Mouse (Mus musculus) G1E (cell line): ENCODE results near the gene Cox17.

Source experiments
- CTCF ChIP-seq: IDR thresholded peaks from 2 replicates; pipeline ENCODE4 v1.5.1; 2012; ENCODE audit warnings: low read depth, low read length, inconsistent platforms, mixed read lengths
- GATA1 ChIP-seq: IDR thresholded peaks from 2 replicates; pipeline ENCODE4 v1.6.1; 2012; ENCODE audit warnings: borderline replicate concordance, low read length, inconsistent platforms, mixed read lengths
- POLR2AphosphoS5 ChIP-seq: IDR thresholded peaks from 2 replicates; pipeline ENCODE4 v1.6.1; 2012; ENCODE audit warnings: low read depth, low read length, inconsistent platforms; ENCODE audit not compliant: insufficient replicate concordance

DNA sequence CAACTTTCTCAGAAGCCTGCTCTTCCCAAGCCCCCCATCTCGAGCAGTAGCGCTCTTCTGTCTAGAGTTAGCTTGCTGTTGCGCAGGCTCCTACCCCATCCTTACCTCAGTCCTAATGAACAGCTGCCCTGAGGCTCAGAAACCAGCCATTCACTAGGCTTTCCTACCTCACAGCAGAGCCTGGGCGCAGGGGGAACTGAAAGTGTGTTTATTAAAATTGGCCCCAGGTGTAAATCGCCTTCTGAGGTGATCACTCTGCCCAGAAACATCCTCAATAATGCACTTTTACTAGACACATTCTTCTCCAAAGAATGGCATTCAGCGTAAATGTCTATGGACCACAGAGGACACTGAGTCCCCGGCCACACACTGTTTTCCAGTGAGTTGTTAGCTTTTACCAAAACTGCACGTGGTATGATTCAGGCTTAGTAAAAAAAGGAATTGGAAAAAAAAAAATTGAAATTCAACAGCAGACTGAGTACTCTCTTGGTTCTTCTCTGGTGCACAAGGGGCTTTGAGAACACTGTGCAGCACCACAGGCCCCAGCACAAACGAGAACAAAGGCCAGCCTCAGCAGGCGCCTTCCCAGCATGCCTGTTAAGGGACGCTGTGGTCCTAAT lies 19.9 kb upstream of the Cox17 start:
- TF ChIP-seq CTCF, result no peak
- TF ChIP-seq GATA1, result no peak
- TF ChIP-seq POLR2AphosphoS5, result no peak
